Mouse (Mus musculus) kidney, embryonic 15.5 days (tissue): ENCODE data around the gene Thoc3. TPM values are rescaled to one million over a fixed set of nuclear protein-coding genes. Genes with fewer than 3 reads are reported as not detected.

Experiments used
- ATAC-seq: fragments of 200-750 bp; cut with Nextera tagmentation; replicated peaks from 2 replicates; pipeline ENCODE4 v1.8.0; 2017; ENCODE audit warnings: moderate TSS enrichment; ENCODE audit not compliant: low FRiP score
- H3K27ac ChIP-seq: fragments of 300-500 bp; sonication (generic); 2 replicates; pipeline ENCODE4 v1.5.1; 2015; ENCODE audit warnings: mild to moderate bottlenecking, inconsistent platforms
- H3K27me3 ChIP-seq: fragments of 300-500 bp; sonication (generic); 2 replicates; pipeline ENCODE4 v1.6.1; 2015; ENCODE audit warnings: inconsistent platforms
- H3K36me3 ChIP-seq: fragments of 300-500 bp; sonication (generic); 2 replicates; pipeline ENCODE4 v1.6.1; 2015; ENCODE audit warnings: inconsistent platforms
- H3K4me1 ChIP-seq: fragments of 300-500 bp; sonication (generic); 2 replicates; pipeline ENCODE4 v1.6.1; 2015; ENCODE audit warnings: inconsistent platforms
- H3K4me2 ChIP-seq: fragments of 300-500 bp; sonication (generic); 2 replicates; pipeline ENCODE4 v1.6.1; 2015; ENCODE audit warnings: moderate library complexity, mild to moderate bottlenecking, inconsistent platforms
- H3K4me3 ChIP-seq: fragments of 300-500 bp; sonication (generic); replicated peaks from 2 replicates; pipeline ENCODE4 v1.5.1; 2015; ENCODE audit warnings: mild to moderate bottlenecking, inconsistent platforms
- H3K9ac ChIP-seq: fragments of 300-500 bp; sonication (generic); 2 replicates; pipeline ENCODE4 v1.6.1; 2015; ENCODE audit warnings: mild to moderate bottlenecking, inconsistent platforms
- H3K9me3 ChIP-seq: fragments of 300-500 bp; sonication (generic); replicated peaks from 2 replicates; pipeline ENCODE4 v1.6.1; 2016; ENCODE audit warnings: inconsistent platforms
- WGBS: fragments of 180-500 bp; shearing (Covaris S2); methylation state at CpG from one replicate; pipeline ENCODE4 v1.1.7; 2015; ENCODE audit warnings: mixed read lengths; 5-methylcytosine and 5-hydroxymethylcytosine counted together
- polyA plus RNA-seq: library from polyadenylated mRNA; unstranded; fragments of >200 nt; fragmentation: Nextera tagmentation; extraction: Ambion mirVana; gene quantifications from 2 replicates; pipeline ENCODE4 v1.2.1, GENCODE M21; 2015

Thoc3 gene
- polyA plus RNA-seq, 1 experiment from 2014 or later = 129 TPM

DNA sequence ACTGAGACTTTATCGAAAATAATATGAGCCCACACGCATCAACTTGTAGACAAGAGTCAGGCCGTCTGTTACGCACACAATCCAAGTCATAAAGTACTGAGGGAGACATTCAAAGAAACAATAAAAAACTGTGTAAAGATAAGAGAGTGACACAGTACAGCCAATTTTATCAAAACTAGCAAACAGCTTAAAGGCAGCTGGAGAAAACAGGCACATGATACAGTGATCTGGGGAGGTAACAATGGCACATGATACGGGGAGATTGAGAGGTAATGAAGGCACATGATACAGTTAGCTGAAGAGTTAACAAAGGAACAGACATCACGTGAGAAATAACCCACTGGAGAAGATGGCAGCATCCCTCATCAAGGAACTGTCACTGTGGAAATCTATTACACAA is 31.6 kb downstream of the Thoc3 start:
- Histone ChIP-seq H3K4me2 (no peak overlapping the region), H3K36me3 (no peaks in the 10 kb centered on the region), H3K9ac (no peak overlapping the region), H3K4me1 (peaks cover 9% of the 10 kb centered on the region), H3K4me3 (no peak overlapping the region), H3K27me3 (no peaks in the 10 kb centered on the region), H3K9me3 (no peaks in the 10 kb centered on the region), H3K27ac (0 out of 2 replicates have a peak overlapping the region, but pooled peaks have one; percentile 9)
- 74% methylated on average over 6 of the region's 6 CpGs for WGBS
- ATAC-seq = no peak

- Histone ChIP-seq H3K9ac (no peak overlapping the region), H3K4me1 (peaks cover 9% of the 10 kb centered on the region), H3K9me3 (no peaks in the 10 kb centered on the region), H3K4me3 (no peak overlapping the region), H3K4me2 (no peak overlapping the region), H3K36me3 (no peaks in the 10 kb centered on the region), H3K27ac (0 out of 2 replicates have a peak overlapping the region, but pooled peaks have one; percentile 37), H3K27me3 (no peaks in the 10 kb centered on the region)
- no peak for ATAC-seq
- WGBS = 61% methylated on average over 5 of the region's 5 CpGs
Observed at GRCm38 (mm10) chr13:54436666-54437065, 32.0 kb downstream of the Thoc3 start.

DNA sequence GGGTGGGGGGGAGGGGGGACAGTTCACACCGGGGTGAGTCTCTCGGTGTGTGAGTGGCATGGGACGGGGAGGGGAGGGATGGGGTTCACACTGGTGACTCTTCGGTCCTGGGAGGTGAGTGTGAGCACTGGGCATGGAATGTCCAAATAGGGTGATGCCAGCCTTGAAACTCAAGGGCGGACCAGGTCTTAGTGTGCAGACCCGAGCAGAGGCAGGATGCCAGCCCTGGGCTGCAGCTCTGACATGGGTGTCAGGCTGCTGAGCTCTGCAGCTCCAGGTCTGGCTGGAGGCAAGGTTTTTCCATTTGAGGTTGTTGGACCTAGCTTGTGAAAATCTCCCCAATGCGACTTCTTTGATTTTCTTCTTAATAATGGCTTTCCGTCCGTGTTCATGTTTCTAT is 37.5 kb downstream of the Thoc3 start:
- H3K27ac ChIP-seq = no peak overlapping the region
- H3K4me3 ChIP-seq = no peak overlapping the region
- H3K4me2 ChIP-seq = no peak overlapping the region
- H3K4me1 ChIP-seq = peaks cover 1% of the 10 kb centered on the region; the same call in 1 of the 2 replicates
- no peaks in the 10 kb centered on the region for H3K27me3 ChIP-seq
- H3K9ac ChIP-seq = no peak overlapping the region
- no peak for ATAC-seq
- WGBS = 88% methylated on average over 9 of the region's 9 CpGs
- no peaks in the 10 kb centered on the region for H3K36me3 ChIP-seq
- no peaks in the 10 kb centered on the region for H3K9me3 ChIP-seq

GRCm38 (mm10) chr13:54430051-54430450 is 38.6 kb downstream of the Thoc3 start:
- no peak overlapping the region for H3K4me3 ChIP-seq
- H3K36me3 ChIP-seq = no peaks in the 10 kb centered on the region
- no peak for ATAC-seq
- no peak overlapping the region for H3K27ac ChIP-seq
- peaks cover 9% of the 10 kb centered on the region for H3K4me1 ChIP-seq
- WGBS = 38% methylated on average over 2 of the region's 2 CpGs
- H3K4me2 ChIP-seq = no peak overlapping the region
- H3K9me3 ChIP-seq = no peaks in the 10 kb centered on the region
- no peaks in the 10 kb centered on the region for H3K27me3 ChIP-seq
- H3K9ac ChIP-seq = no peak overlapping the region

DNA sequence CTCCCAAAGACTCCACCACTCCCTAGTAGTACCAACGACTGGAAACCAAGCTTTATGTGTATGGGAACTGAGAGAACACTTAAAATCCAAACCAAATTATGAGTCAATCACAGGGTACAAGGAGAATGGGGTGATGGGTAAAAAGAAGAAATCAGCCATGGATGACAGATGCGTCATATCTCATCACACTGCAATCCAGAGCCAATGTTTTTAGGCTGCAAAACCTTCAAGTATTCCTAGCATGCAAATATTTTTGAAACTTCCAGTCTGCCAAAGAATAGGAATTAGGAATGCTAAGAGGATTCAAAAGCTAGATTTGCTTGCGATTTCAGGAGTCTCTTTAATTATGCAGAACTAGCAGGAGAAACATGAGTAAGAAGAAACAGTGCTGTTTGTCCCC is 39.9 kb downstream of the Thoc3 start:
- 0 out of 2 replicates have a peak, but pooled peaks cover under 1% of the 10 kb centered on the region for H3K9me3 ChIP-seq
- peaks cover 13% of the 10 kb centered on the region for H3K4me1 ChIP-seq
- ATAC-seq = no peak
- H3K9ac ChIP-seq = no peak overlapping the region
- H3K27me3 ChIP-seq = no peaks in the 10 kb centered on the region
- no peak overlapping the region for H3K4me2 ChIP-seq
- H3K36me3 ChIP-seq = no peaks in the 10 kb centered on the region
- no peak overlapping the region for H3K27ac ChIP-seq
- H3K4me3 ChIP-seq = no peak overlapping the region
- 81% methylated on average over 3 of the region's 3 CpGs for WGBS

GRCm38 (mm10) chr13:54426781-54427655 is 41.6 kb downstream of the Thoc3 start:
- Histone ChIP-seq H3K36me3 (no peaks in the 10 kb centered on the region), H3K27ac (no peak overlapping the region), H3K9ac (no peak overlapping the region), H3K9me3 (peaks cover 5% of the 10 kb centered on the region; the same call in 1 of the 2 replicates), H3K4me3 (no peak overlapping the region), H3K4me2 (no peak overlapping the region), H3K27me3 (no peaks in the 10 kb centered on the region), H3K4me1 (peaks cover 13% of the 10 kb centered on the region)
- WGBS = 69% methylated on average over 10 of the region's 10 CpGs
- ATAC-seq = no peak

- no peak overlapping the region for H3K4me2 ChIP-seq
- H3K9me3 ChIP-seq = peaks cover 5% of the 10 kb centered on the region; the same call in 1 of the 2 replicates
- H3K27ac ChIP-seq = peak overlapping the region; percentile 89
- H3K36me3 ChIP-seq = no peaks in the 10 kb centered on the region
- 32% methylated on average over 2 of the region's 2 CpGs for WGBS
- peak; percentile 95 for ATAC-seq
- H3K27me3 ChIP-seq = no peaks in the 10 kb centered on the region
- H3K4me1 ChIP-seq = peaks cover 13% of the 10 kb centered on the region
- no peak overlapping the region for H3K9ac ChIP-seq
- no peak overlapping the region for H3K4me3 ChIP-seq
Observed at GRCm38 (mm10) chr13:54425269-54425668, 43.4 kb downstream of the Thoc3 start.

DNA sequence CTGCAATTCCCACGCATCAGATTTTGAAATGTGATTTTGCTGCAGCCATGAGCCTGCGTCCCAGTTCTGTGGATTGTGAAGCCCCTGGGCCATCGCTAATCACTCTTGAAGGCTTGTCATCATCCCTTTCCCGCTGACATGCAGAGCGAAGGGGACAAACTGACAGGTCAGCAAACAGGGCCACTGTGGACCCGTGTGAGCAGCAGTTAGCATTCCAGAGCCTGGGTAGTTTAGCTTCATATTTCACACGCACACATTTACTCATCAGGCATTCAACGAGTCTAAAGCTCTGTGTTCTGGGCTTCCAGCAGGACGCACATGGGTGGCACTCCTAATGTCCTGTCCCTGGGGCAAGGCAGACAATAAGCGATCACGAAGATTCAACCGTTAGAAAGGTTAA is 48.4 kb downstream of the Thoc3 start:
- H3K4me2 ChIP-seq = no peak overlapping the region
- peaks cover 6% of the 10 kb centered on the region; the same call in 1 of the 2 replicates for H3K4me1 ChIP-seq
- no peak overlapping the region for H3K27ac ChIP-seq
- H3K9ac ChIP-seq = no peak overlapping the region
- no peaks in the 10 kb centered on the region for H3K36me3 ChIP-seq
- 76% methylated on average over 12 of the region's 12 CpGs for WGBS
- H3K9me3 ChIP-seq = peaks cover 5% of the 10 kb centered on the region; the same call in 1 of the 2 replicates
- ATAC-seq = no peak
- H3K27me3 ChIP-seq = no peaks in the 10 kb centered on the region
- H3K4me3 ChIP-seq = no peak overlapping the region

GRCm38 (mm10) chr13:54418781-54419327 is 49.8 kb downstream of the Thoc3 start:
- H3K4me2 ChIP-seq = no peak overlapping the region
- no peaks in the 10 kb centered on the region for H3K36me3 ChIP-seq
- H3K27me3 ChIP-seq = no peaks in the 10 kb centered on the region
- no peak overlapping the region for H3K4me3 ChIP-seq
- peaks cover 5% of the 10 kb centered on the region; the same call in 1 of the 2 replicates for H3K9me3 ChIP-seq
- whole genome bisulfite sequencing = 76% methylated on average over 10 of the region's 10 CpGs
- H3K4me1 ChIP-seq = no peaks in the 10 kb centered on the region
- no peak for ATAC-seq
- H3K27ac ChIP-seq = no peak overlapping the region
- H3K9ac ChIP-seq = no peak overlapping the region

DNA sequence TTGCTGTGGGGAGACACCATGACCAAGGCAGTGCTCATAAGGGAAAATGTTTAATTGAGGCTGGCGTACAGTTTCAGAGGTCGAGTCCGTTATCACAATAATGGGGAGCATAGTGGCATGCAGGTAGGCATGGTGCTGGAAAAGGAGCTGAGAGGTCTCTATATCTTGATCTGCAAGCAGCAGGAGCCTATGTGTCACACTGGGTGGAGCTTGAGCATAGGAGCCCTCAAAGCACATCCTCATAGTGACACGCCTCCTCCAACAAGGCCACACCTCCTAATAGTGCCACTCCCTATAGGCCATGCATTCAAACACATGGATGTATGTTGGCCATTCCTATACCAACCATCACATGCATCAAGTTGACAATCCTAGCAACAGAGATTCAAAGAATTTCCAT is 53.6 kb downstream of the Thoc3 start:
- Histone ChIP-seq H3K27me3 (no peaks in the 10 kb centered on the region), H3K36me3 (no peaks in the 10 kb centered on the region), H3K4me3 (no peak overlapping the region), H3K4me1 (peaks cover 3% of the 10 kb centered on the region; the same call in 1 of the 2 replicates), H3K4me2 (no peak overlapping the region), H3K27ac (no peak overlapping the region), H3K9me3 (no peaks in the 10 kb centered on the region), H3K9ac (no peak overlapping the region)
- 93% methylated on average over 4 of the region's 4 CpGs for WGBS
- no peak for ATAC-seq

DNA sequence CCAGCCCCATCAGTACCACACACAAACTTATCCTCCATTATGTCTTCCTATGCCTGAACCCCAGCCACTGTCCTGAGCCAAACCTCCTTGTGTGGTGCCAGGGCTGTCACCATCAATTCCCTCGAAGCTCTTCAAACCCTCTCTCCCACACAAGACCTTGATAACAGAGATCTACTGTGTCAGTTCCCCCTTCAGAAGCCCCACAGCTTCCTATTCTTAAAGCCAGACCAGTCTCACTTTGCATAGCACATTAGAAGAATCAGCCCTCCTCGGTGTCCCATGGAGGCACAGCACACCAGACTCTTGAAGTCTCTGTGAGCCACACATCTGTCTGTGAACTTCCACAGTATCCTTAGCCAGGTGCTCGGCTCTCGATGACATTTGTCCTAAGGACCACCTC is 55.9 kb downstream of the Thoc3 start:
- no peaks in the 10 kb centered on the region for H3K9me3 ChIP-seq
- WGBS = 74% methylated on average over 4 of the region's 4 CpGs

DNA sequence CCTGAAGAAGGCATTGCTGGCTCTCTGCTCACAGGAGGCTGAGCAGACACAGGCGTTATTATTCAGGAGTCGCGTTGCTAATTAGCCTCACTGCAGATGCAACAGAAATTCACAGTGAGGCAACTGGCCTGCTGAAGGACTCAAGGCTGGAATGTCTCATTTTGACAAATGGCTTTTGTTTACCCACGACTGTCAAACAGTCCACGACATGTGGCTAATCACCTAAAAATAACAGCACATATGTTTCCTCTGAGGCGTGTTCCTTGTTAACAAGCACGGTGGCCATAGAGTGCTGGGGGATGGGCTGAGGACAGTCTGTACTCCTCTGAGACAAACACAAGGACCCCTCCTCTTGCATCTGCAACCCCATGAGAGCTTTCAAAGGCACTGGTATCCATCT is 56.4 kb downstream of the Thoc3 start:
- no peak for ATAC-seq

More for the DNA sequence above, 55.9 kb downstream of the Thoc3 start:
- Histone ChIP-seq H3K27me3 (no peaks in the 10 kb centered on the region), H3K4me3 (no peak overlapping the region), H3K27ac (no peak overlapping the region), H3K4me2 (no peak overlapping the region), H3K9ac (no peak overlapping the region), H3K4me1 (peaks cover 3% of the 10 kb centered on the region; the same call in 1 of the 2 replicates), H3K36me3 (no peaks in the 10 kb centered on the region)
- ATAC-seq = no peak

More for the DNA sequence above, 56.4 kb downstream of the Thoc3 start:
- no peaks in the 10 kb centered on the region for H3K9me3 ChIP-seq
- no peak overlapping the region for H3K9ac ChIP-seq
- no peaks in the 10 kb centered on the region for H3K36me3 ChIP-seq
- no peak overlapping the region for H3K4me2 ChIP-seq
- H3K27me3 ChIP-seq = no peaks in the 10 kb centered on the region
- no peak overlapping the region for H3K27ac ChIP-seq
- peaks cover 3% of the 10 kb centered on the region; the same call in 1 of the 2 replicates for H3K4me1 ChIP-seq
- no peak overlapping the region for H3K4me3 ChIP-seq
- 35% methylated on average over 7 of the region's 7 CpGs for WGBS
